Mouse (Mus musculus) hindbrain, embryonic 12.5 days (tissue): ENCODE results near the gene Plvap. TPM values are rescaled to one million over a fixed set of nuclear protein-coding genes. Genes with fewer than 3 reads are reported as not detected.

ENCODE experiments used
- ATAC-seq: fragments of 200-750 bp; cut with Nextera tagmentation; 2 replicates; pipeline ENCODE4 v1.8.0; 2017; ENCODE audit warnings: moderate TSS enrichment; ENCODE audit not compliant: low FRiP score
- H3K27ac ChIP-seq: fragments of 300-500 bp; sonication (generic); 2 replicates; pipeline ENCODE4 v1.5.1; 2016; ENCODE audit warnings: mild to moderate bottlenecking
- H3K27me3 ChIP-seq: fragments of 300-500 bp; sonication (generic); 2 replicates; pipeline ENCODE4 v1.6.1; 2016; ENCODE audit warnings: mild to moderate bottlenecking
- H3K36me3 ChIP-seq: fragments of 300-500 bp; sonication (generic); 2 replicates; pipeline ENCODE4 v1.6.1; 2016; ENCODE audit warnings: mild to moderate bottlenecking
- H3K4me1 ChIP-seq: fragments of 300-500 bp; sonication (generic); 2 replicates; pipeline ENCODE4 v1.6.1; 2016
- H3K4me2 ChIP-seq: fragments of 300-500 bp; sonication (generic); replicated peaks from 2 replicates; pipeline ENCODE4 v1.6.1; 2016; ENCODE audit warnings: mild to moderate bottlenecking
- H3K4me3 ChIP-seq: fragments of 300-500 bp; sonication (generic); 2 replicates; pipeline ENCODE4 v1.5.1; 2016; ENCODE audit warnings: mild to moderate bottlenecking
- H3K9ac ChIP-seq: fragments of 300-500 bp; sonication (generic); 2 replicates; pipeline ENCODE4 v1.6.1; 2016; ENCODE audit warnings: mild to moderate bottlenecking, moderate library complexity
- H3K9me3 ChIP-seq: fragments of 300-500 bp; sonication (generic); replicated peaks from 2 replicates; pipeline ENCODE4 v1.6.1; 2016; ENCODE audit warnings: mild to moderate bottlenecking
- WGBS: fragments of 180-500 bp; shearing (Covaris S2); methylation state at CpG from one replicate; pipeline ENCODE4 v1.1.7; 2016; 5-methylcytosine and 5-hydroxymethylcytosine counted together
- polyA plus RNA-seq: library from polyadenylated mRNA; unstranded; fragments of >200 nt; fragmentation: Nextera tagmentation; extraction: Ambion mirVana; gene quantifications from 2 replicates; pipeline ENCODE4 v1.2.1, GENCODE M21; 2016

The Plvap gene
- polyA plus RNA-seq, 1 experiment from 2014 or later = 39.7 TPM

DNA sequence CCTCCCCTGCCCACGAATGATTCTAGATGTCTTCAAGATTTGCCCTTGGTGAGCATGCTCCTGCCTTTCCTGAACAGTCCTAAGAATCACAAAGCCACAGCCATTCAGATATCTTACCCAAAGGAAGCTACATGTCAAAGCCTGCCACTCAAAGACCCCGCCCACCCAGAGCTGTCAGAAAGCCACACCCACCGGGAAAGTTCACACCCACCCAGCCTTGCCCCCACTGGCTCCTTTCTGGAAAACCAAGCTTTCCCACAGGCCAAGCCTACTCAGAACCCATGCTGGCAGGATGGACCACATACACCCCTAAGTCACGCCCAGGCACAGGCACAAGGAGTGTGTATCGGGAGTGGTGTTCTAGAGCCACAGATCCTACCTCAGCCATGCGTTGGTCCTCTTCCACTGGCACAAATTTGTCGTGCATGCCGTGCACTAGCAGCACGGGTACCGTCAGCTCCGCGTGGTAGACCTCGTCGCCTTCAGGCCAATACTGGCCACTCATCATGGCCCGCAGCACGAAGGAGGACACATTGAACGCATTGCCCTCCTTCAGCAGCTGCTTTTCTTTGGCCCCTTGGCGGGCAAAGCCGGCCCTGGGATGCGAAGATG, 53.8 kb downstream of the Plvap start:
- 85% methylated on average over 20 of the region's 20 CpGs for WGBS
- Histone ChIP-seq H3K9ac (no peak overlapping the region), H3K27me3 (no peaks in the 10 kb centered on the region), H3K4me1 (peaks cover 26% of the 10 kb centered on the region), H3K9me3 (no peaks in the 10 kb centered on the region), H3K4me2 (no peak overlapping the region), H3K27ac (no peak overlapping the region), H3K36me3 (peaks cover 55% of the 10 kb centered on the region), H3K4me3 (no peak overlapping the region)
- ATAC-seq = no peak

GRCm38 (mm10) chr8:71456906-71457305, 54.6 kb downstream of the Plvap start:
- Histone ChIP-seq H3K36me3 (peaks cover 55% of the 10 kb centered on the region), H3K4me2 (no peak overlapping the region), H3K4me1 (peaks cover 18% of the 10 kb centered on the region), H3K27me3 (no peaks in the 10 kb centered on the region), H3K4me3 (no peak overlapping the region), H3K9me3 (no peaks in the 10 kb centered on the region), H3K9ac (no peak overlapping the region), H3K27ac (no peak overlapping the region)
- no peak for ATAC-seq
- 40% methylated on average over 22 of the region's 22 CpGs for WGBS

DNA sequence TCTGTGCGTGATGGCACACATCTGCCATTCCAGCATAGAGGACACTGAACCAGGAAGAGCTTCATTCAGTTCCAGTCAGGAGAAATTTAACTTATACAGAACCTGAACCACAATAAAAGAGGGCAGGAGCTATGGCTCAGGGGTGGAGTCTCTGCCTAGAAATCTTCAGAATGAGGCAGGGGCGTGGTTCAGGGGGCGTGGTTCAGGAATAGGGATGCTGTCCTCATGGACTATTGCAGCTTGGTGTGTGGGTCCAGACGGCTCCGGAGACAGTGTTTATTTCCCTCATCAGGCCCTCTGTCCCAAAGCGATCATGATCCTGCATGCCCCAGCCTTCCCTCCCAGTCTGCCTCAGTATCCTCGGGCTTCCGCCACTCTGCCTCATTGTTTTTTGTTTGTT, 56.9 kb downstream of the Plvap start:
- H3K36me3 ChIP-seq = peaks cover 36% of the 10 kb centered on the region
- no peaks in the 10 kb centered on the region for H3K9me3 ChIP-seq
- H3K27me3 ChIP-seq = no peaks in the 10 kb centered on the region
- 84% methylated on average over 8 of the region's 8 CpGs for WGBS
- no peak overlapping the region for H3K4me3 ChIP-seq
- H3K27ac ChIP-seq = no peak overlapping the region
- H3K4me2 ChIP-seq = no peak overlapping the region
- no peak for ATAC-seq
- H3K9ac ChIP-seq = no peak overlapping the region
- H3K4me1 ChIP-seq = peaks cover 7% of the 10 kb centered on the region; the same call in 1 of the 2 replicates

GRCm38 (mm10) chr8:71452669-71453068, 58.9 kb downstream of the Plvap start:
- no peak for ATAC-seq
- 75% methylated on average over 2 of the region's 2 CpGs for WGBS
- Histone ChIP-seq H3K27ac (no peak overlapping the region), H3K4me1 (no peaks in the 10 kb centered on the region), H3K4me2 (no peak overlapping the region), H3K9ac (no peak overlapping the region), H3K27me3 (no peaks in the 10 kb centered on the region), H3K36me3 (peaks cover 16% of the 10 kb centered on the region), H3K4me3 (no peak overlapping the region), H3K9me3 (no peaks in the 10 kb centered on the region)

- WGBS = 50% methylated on average over 11 of the region's 11 CpGs
- Histone ChIP-seq H3K4me1 (no peaks in the 10 kb centered on the region), H3K4me2 (no peak overlapping the region), H3K9ac (no peak overlapping the region), H3K9me3 (no peaks in the 10 kb centered on the region), H3K4me3 (no peak overlapping the region), H3K27ac (no peak overlapping the region), H3K27me3 (no peaks in the 10 kb centered on the region), H3K36me3 (peaks cover 7% of the 10 kb centered on the region; the same call in 1 of the 2 replicates)
- no peak for ATAC-seq
Observed at GRCm38 (mm10) chr8:71451777-71452176, 59.8 kb downstream of the Plvap start.

- no peak overlapping the region for H3K4me2 ChIP-seq
- 62% methylated on average over 4 of the region's 4 CpGs for WGBS
- no peak overlapping the region for H3K9ac ChIP-seq
- H3K9me3 ChIP-seq = no peaks in the 10 kb centered on the region
- peaks cover 3% of the 10 kb centered on the region; the same call in 1 of the 2 replicates for H3K36me3 ChIP-seq
- no peak overlapping the region for H3K4me3 ChIP-seq
- ATAC-seq = no peak
- no peak overlapping the region for H3K27ac ChIP-seq
- no peaks in the 10 kb centered on the region for H3K4me1 ChIP-seq
- no peaks in the 10 kb centered on the region for H3K27me3 ChIP-seq
Observed at GRCm38 (mm10) chr8:71451337-71451736, 60.2 kb downstream of the Plvap start.

Other genes with a start within 250 kb of the Plvap start
- gene Myo9b, start 239.0 kb downstream of the Plvap start, polyA plus RNA-seq = 28.4 and 30.4 TPM in 2 replicates
- 51.2 and 52.6 TPM in 2 replicates for gene Haus8, start 238.8 kb downstream of the Plvap start, polyA plus RNA-seq
- gene Use1, start 144.9 kb downstream of the Plvap start, polyA plus RNA-seq = 80.8 and 82.4 TPM in 2 replicates
- 5.8 and 6.7 TPM in 2 replicates for gene Ocel1, start 140.5 kb downstream of the Plvap start, polyA plus RNA-seq
- gene Nr2f6, start 129.8 kb downstream of the Plvap start, polyA plus RNA-seq = 61.2 and 65.2 TPM in 2 replicates
- gene Ushbp1, start 116.0 kb downstream of the Plvap start, polyA plus RNA-seq = 5.7 and 6.8 TPM in 2 replicates
- 91.1 and 104 TPM in 2 replicates for gene Babam1, start 114.9 kb downstream of the Plvap start, polyA plus RNA-seq
- gene Ankle1, start 105.7 kb downstream of the Plvap start, polyA plus RNA-seq = 22.0 and 26.4 TPM in 2 replicates
- 107 and 108 TPM in 2 replicates for gene Abhd8, start 48.1 kb downstream of the Plvap start, polyA plus RNA-seq
- 194 and 214 TPM in 2 replicates for gene Mrpl34, start 46.8 kb downstream of the Plvap start, polyA plus RNA-seq
- 155 and 161 TPM in 2 replicates for gene Dda1, start 42.6 kb downstream of the Plvap start, polyA plus RNA-seq
- 18.0 and 19.6 TPM in 2 replicates for gene Ano8, start 25.8 kb downstream of the Plvap start, polyA plus RNA-seq
- gene Gtpbp3, start 23.6 kb downstream of the Plvap start, polyA plus RNA-seq = 15.3 and 16.5 TPM in 2 replicates
- 0.67 and 0.70 TPM in 2 replicates for gene Ccdc194, start 14.0 kb upstream of the Plvap start, polyA plus RNA-seq
- gene Bst2, start 25.7 kb upstream of the Plvap start, polyA plus RNA-seq = 12.9 and 13.4 TPM in 2 replicates
- gene Mvb12a, start 31.2 kb upstream of the Plvap start, polyA plus RNA-seq = 51.7 and 58.4 TPM in 2 replicates
- gene Tmem221, start 47.1 kb upstream of the Plvap start, polyA plus RNA-seq = 0.18 and 0.56 TPM in 2 replicates
- gene Nxnl1, start 54.8 kb upstream of the Plvap start, polyA plus RNA-seq = not detected in 2 replicates
- gene Slc27a1, start 57.1 kb upstream of the Plvap start, polyA plus RNA-seq = 51.3 and 54.8 TPM in 2 replicates
- gene Pgls, start 80.4 kb upstream of the Plvap start, polyA plus RNA-seq = 197 and 202 TPM in 2 replicates
- gene Fam129c, start 85.9 kb upstream of the Plvap start, polyA plus RNA-seq = 5.3 and 6.3 TPM in 2 replicates
- 63.7 and 65.9 TPM in 2 replicates for gene Colgalt1, start 99.2 kb upstream of the Plvap start, polyA plus RNA-seq
- 13.9 and 16.1 TPM in 2 replicates for gene Unc13a, start 160.0 kb upstream of the Plvap start, polyA plus RNA-seq
- 3.7 and 3.8 TPM in 2 replicates for gene Jak3, start 164.5 kb upstream of the Plvap start, polyA plus RNA-seq
- 0.69 TPM in 1 of 2 replicates, not detected in the other for gene Insl3, start 177.5 kb upstream of the Plvap start, polyA plus RNA-seq
- 0.59 and 0.86 TPM in 2 replicates for gene B3gnt3, start 190.0 kb upstream of the Plvap start, polyA plus RNA-seq
- gene Fcho1, start 214.0 kb upstream of the Plvap start, polyA plus RNA-seq = 38.4 and 39.4 TPM in 2 replicates